Mouse (Mus musculus) lung, postnatal 0 days (tissue): ENCODE results near the gene Fto.

Experiments
- CTCF ChIP-seq: IDR thresholded peaks from 2 replicates; pipeline ENCODE4 v1.5.1; 2016; ENCODE audit warnings: antibody characterized with exemption, mild to moderate bottlenecking
- EP300 ChIP-seq: IDR thresholded peaks from 2 replicates; pipeline ENCODE4 v1.6.1; 2016; ENCODE audit warnings: antibody characterized with exemption, mild to moderate bottlenecking, control low read depth

DNA sequence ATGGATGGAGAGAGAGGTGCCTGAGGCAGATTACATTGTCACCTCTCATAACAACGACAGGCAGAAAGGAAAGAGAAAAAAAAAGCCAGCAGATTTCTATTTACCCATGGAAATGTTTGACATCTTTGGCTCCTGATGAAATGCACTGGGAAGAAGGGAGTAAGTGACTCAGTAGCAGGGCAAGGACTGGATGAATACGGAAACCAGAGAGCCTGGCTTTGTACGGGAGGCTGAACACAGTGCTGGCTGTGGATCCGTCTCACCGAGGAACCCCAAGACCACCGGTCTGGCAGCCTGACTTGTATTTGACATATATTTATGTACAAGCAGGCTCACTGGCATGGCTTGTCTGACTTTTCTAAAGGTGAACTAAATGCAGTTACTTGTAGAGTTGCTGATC, 34.3 kb downstream of the Fto start:
- TF ChIP-seq EP300 = no peak
- no peak for TF ChIP-seq CTCF
